Mouse (Mus musculus) brain, embryonic 14.5 days (tissue): ENCODE data around the gene Clec2i.

Source experiments
- CTCF ChIP-seq: fragments of 200-500 bp; IDR thresholded peaks from 2 replicates; pipeline ENCODE4 v1.5.1; 2012; ENCODE audit warnings: inconsistent platforms, mild to moderate bottlenecking, moderate library complexity, borderline replicate concordance; ENCODE audit not compliant: insufficient read depth, insufficient read length; ENCODE audit errors: extremely low read depth
- POLR2A ChIP-seq: fragments of 200-500 bp; IDR thresholded peaks from 2 replicates; pipeline ENCODE4 v1.6.1; 2012; ENCODE audit warnings: mild to moderate bottlenecking, inconsistent platforms, borderline replicate concordance; ENCODE audit not compliant: poor library complexity, insufficient read depth, insufficient read length, severe bottlenecking; ENCODE audit errors: extremely low read depth

DNA sequence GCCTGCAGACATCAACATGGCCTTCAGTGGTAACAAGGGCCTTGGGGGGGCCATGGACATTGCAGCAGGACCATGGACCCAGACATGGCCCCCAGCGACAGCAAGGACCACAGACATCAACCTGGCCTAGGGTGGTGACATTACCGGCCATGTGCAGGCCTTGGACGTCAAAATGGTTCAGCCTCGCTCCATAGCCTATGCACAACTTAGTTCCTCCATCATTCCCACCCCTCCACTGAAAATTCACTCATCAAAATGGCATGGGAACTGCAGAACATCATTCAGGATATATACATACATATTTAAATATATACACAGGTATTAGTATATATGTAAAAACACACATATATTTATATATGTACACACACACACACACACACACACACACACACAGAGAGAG, 40.0 kb upstream of the Clec2i start:
- TF ChIP-seq CTCF (no peak), POLR2A (no peak)
